Mouse (Mus musculus) heart, embryonic 12.5 days (tissue): ENCODE results near the gene Nobox. TPM values are rescaled to one million over a fixed set of nuclear protein-coding genes. Genes with fewer than 3 reads are reported as not detected.

ENCODE experiments used
- ATAC-seq: fragments of 200-750 bp; cut with Nextera tagmentation; 2 replicates; pipeline ENCODE4 v1.8.0; 2017; ENCODE audit warnings: moderate TSS enrichment, moderate library complexity; ENCODE audit not compliant: insufficient number of reproducible peaks, low FRiP score
- H3K27ac ChIP-seq: fragments of 300-500 bp; sonication (generic); 2 replicates; pipeline ENCODE4 v1.5.1; 2016; ENCODE audit warnings: mild to moderate bottlenecking, moderate library complexity; ENCODE audit not compliant: poor library complexity, severe bottlenecking
- H3K27me3 ChIP-seq: fragments of 300-500 bp; sonication (generic); replicated peaks from 2 replicates; pipeline ENCODE4 v1.6.1; 2016; ENCODE audit warnings: mild to moderate bottlenecking, moderate library complexity
- H3K36me3 ChIP-seq: fragments of 300-500 bp; sonication (generic); 2 replicates; pipeline ENCODE4 v1.6.1; 2016; ENCODE audit warnings: mild to moderate bottlenecking, moderate library complexity
- H3K4me1 ChIP-seq: fragments of 300-500 bp; sonication (generic); replicated peaks from 2 replicates; pipeline ENCODE4 v1.6.1; 2016; ENCODE audit warnings: mild to moderate bottlenecking
- H3K4me2 ChIP-seq: fragments of 300-500 bp; sonication (generic); 2 replicates; pipeline ENCODE4 v1.6.1; 2016; ENCODE audit warnings: mild to moderate bottlenecking, moderate library complexity
- H3K4me3 ChIP-seq: fragments of 300-500 bp; sonication (generic); 2 replicates; pipeline ENCODE4 v1.5.1; 2016; ENCODE audit warnings: mild to moderate bottlenecking
- H3K9ac ChIP-seq: fragments of 300-500 bp; sonication (generic); 2 replicates; pipeline ENCODE4 v1.6.1; 2016; ENCODE audit warnings: mild to moderate bottlenecking, moderate library complexity
- H3K9me3 ChIP-seq: fragments of 300-500 bp; sonication (generic); replicated peaks from 2 replicates; pipeline ENCODE4 v1.6.1; 2016; ENCODE audit warnings: mild to moderate bottlenecking, moderate library complexity
- WGBS: fragments of 180-500 bp; shearing (Covaris S2); methylation state at CpG from one replicate; pipeline ENCODE4 v1.1.7; 2016; 5-methylcytosine and 5-hydroxymethylcytosine counted together
- polyA plus RNA-seq: library from polyadenylated mRNA; unstranded; fragments of >200 nt; fragmentation: Nextera tagmentation; extraction: Ambion mirVana; gene quantifications from 2 replicates; pipeline ENCODE4 v1.2.1, GENCODE M21; 2016

Nobox gene
- not detected in 2 replicates for polyA plus RNA-seq

GRCm38 (mm10) chr6:43309454-43309853 is at the start of gene Nobox:
TSS of gene Nobox (minus strand) at chr6:43309554.
- Histone ChIP-seq H3K4me2 (no peak within 1 kb of the TSS), H3K36me3 (no peaks in the 10 kb centered on the region), H3K9ac (no peak within 1 kb of the TSS), H3K4me1 (no peaks in the 10 kb centered on the region), H3K27ac (no peak within 1 kb of the TSS), H3K27me3 (no peaks in the 10 kb centered on the region), H3K9me3 (no peaks in the 10 kb centered on the region), H3K4me3 (no peak within 1 kb of the TSS)
- no peak; the same call in 1 of the 2 replicates for ATAC-seq
- WGBS = 53% methylated on average over 16 of the region's 16 CpGs

GRCm38 (mm10) chr6:43354562-43355241 is 45.3 kb upstream of the Nobox start:
- Histone ChIP-seq H3K9ac (no peak overlapping the region), H3K4me3 (no peak overlapping the region), H3K36me3 (no peaks in the 10 kb centered on the region), H3K9me3 (no peaks in the 10 kb centered on the region), H3K27me3 (no peaks in the 10 kb centered on the region), H3K27ac (no peak overlapping the region), H3K4me2 (peak overlapping the region; percentile 32), H3K4me1 (peaks cover 7% of the 10 kb centered on the region; the same call in 1 of the 2 replicates)
- ATAC-seq = no peak
- WGBS = 41% methylated on average over 9 of the region's 9 CpGs

DNA sequence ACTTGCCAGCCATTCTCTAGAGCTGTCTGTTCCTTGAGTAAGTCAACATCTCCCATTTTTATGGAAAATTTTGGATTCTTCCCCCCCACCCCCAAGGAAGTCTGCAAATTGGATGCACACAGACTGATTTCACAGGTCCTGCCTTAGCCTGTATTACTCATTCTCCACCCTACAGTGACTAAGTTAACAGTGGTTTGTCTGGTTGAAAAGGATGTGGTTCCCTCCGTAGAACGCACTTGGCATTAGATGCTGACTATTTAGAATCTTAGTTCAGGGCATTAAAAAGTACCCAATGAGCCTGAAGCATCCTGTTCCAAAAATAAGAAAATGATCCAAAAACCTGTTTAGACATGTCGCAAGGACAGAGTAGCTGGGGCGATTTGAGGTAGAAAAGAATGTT is 44.1 kb upstream of the Nobox start:
- no peak for ATAC-seq
- 94% methylated on average over 4 of the region's 4 CpGs for WGBS
- Histone ChIP-seq H3K4me2 (no peak overlapping the region), H3K27ac (no peak overlapping the region), H3K9ac (no peak overlapping the region), H3K9me3 (no peaks in the 10 kb centered on the region), H3K4me1 (peaks cover 7% of the 10 kb centered on the region; the same call in 1 of the 2 replicates), H3K36me3 (no peaks in the 10 kb centered on the region), H3K27me3 (no peaks in the 10 kb centered on the region), H3K4me3 (no peak overlapping the region)

DNA sequence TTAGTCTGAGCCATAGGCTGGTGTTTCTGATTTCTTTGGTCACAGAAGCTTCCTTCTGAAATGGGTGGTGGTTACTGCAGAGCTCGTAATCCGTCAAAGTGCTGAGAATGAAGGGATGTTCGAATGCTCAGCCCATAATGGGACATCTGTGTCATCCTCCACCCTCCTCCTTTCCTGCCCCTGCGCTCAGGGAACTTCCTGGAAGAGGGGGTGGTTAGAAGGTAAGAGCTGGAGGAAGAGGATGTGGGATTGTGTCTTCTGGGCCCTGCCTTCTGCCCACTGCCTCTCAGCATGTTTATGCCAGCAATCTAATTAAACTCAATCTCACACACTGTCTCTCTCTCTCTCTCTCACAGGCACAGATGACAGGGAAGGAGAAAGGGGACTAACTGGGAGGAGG is 39.7 kb upstream of the Nobox start:
- 66% methylated on average over 4 of the region's 4 CpGs for WGBS
- Histone ChIP-seq H3K27ac (no peak overlapping the region), H3K9ac (no peak overlapping the region), H3K27me3 (no peaks in the 10 kb centered on the region), H3K4me3 (no peak overlapping the region), H3K4me2 (no peak overlapping the region), H3K36me3 (no peaks in the 10 kb centered on the region), H3K9me3 (no peaks in the 10 kb centered on the region), H3K4me1 (no peaks in the 10 kb centered on the region)
- no peak for ATAC-seq

DNA sequence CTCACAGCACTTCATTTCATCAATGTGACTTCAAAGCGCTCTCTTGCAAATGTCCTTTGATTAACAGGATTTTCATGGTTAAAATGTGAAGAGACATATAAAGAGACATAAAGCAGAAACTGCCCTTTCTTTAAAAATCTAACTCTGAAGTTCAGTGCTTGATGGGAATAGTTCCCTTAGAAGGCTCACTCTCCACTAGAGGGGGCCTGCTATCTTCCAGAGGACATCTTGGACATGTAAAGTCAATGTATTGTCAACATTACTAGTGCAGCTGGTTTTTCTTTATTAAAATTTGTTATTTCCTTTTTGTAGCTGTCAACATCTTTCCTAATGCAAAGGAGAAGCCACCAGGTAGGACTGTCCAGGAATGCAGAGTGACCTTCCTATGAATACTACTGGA is 38.3 kb upstream of the Nobox start:
- Histone ChIP-seq H3K27me3 (no peaks in the 10 kb centered on the region), H3K9ac (no peak overlapping the region), H3K4me1 (no peaks in the 10 kb centered on the region), H3K4me3 (no peak overlapping the region), H3K9me3 (no peaks in the 10 kb centered on the region), H3K27ac (no peak overlapping the region), H3K4me2 (no peak overlapping the region), H3K36me3 (no peaks in the 10 kb centered on the region)
- no peak for ATAC-seq
- 78% methylated on average over 1 of the region's 1 CpGs for WGBS

DNA sequence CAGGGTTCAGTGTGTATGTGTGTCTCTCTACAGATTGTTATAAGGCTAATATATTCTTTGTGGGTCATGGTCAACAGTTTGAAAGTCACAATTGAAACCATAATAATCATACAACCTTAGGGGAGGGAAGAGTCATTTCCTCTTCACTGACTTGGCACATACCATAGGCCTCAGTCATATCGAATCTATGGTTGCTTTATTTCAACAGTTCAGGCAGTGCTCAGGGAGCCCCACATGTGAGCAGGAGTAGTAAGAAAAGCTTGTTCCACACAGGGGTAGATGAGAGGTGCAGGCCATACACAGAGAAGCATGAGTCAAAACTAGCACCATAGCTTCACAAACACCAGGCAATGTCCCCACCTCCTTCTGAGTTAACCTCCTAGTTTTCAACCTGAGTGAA is 33.7 kb upstream of the Nobox start:
- no peak for ATAC-seq

DNA sequence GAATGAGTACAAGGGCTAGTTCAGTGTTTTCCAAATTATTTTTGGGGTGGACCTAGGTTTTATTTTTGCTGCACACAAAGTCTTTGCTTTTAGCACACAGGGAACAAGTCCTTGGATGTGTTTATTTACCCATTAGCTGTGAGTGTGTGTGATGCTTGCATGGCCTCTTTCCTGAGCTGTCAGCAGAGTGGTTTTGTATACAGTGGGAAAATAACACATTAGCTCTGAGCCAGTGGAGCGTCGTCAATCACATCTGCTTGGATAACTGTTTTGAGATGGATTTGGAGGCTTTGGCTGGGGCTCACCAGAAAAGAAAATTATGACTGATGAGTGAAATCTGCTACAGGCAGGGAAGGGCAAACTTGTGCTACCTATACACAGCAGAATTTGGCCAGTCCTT is 33.0 kb upstream of the Nobox start:
- Histone ChIP-seq H3K9ac (no peak overlapping the region), H3K36me3 (no peaks in the 10 kb centered on the region), H3K27ac (no peak overlapping the region), H3K27me3 (no peaks in the 10 kb centered on the region), H3K9me3 (no peaks in the 10 kb centered on the region), H3K4me2 (no peak overlapping the region), H3K4me1 (peaks cover 3% of the 10 kb centered on the region; the same call in 1 of the 2 replicates), H3K4me3 (no peak overlapping the region)
- ATAC-seq = no peak
- WGBS = 52% methylated on average over 2 of the region's 2 CpGs

More for the DNA sequence above, 33.7 kb upstream of the Nobox start:
- no peaks in the 10 kb centered on the region for H3K4me1 ChIP-seq
- WGBS = 59% methylated on average over 1 of the region's 1 CpGs
- no peaks in the 10 kb centered on the region for H3K36me3 ChIP-seq
- no peaks in the 10 kb centered on the region for H3K27me3 ChIP-seq
- no peak overlapping the region for H3K9ac ChIP-seq
- no peaks in the 10 kb centered on the region for H3K9me3 ChIP-seq
- no peak overlapping the region for H3K4me3 ChIP-seq
- H3K27ac ChIP-seq = no peak overlapping the region
- H3K4me2 ChIP-seq = no peak overlapping the region

DNA sequence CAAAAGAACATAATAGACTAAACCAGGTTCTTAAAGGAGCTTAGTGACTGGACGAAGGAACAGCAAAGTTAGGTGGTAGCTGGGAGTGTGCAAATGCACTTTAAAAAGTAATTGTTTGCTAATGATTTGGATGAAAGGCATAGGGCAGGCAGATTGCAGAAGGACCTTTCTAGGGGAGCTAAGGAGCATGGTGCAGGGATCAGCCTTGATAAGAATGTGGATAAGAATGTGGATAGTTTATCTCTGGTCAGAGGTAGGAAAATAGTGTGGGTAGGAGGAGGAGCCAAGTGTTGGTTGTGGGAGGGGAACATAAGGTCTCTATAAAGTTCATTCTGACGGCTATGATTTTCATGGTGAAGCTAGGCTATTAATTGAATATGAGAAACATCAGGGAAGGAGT is 29.4 kb upstream of the Nobox start:
- no peak for ATAC-seq
- H3K36me3 ChIP-seq = no peaks in the 10 kb centered on the region
- H3K27me3 ChIP-seq = no peaks in the 10 kb centered on the region
- H3K27ac ChIP-seq = no peak overlapping the region
- WGBS = 52% methylated on average over 2 of the region's 2 CpGs
- H3K4me1 ChIP-seq = peaks cover 8% of the 10 kb centered on the region; the same call in 1 of the 2 replicates
- H3K4me3 ChIP-seq = no peak overlapping the region
- H3K4me2 ChIP-seq = no peak overlapping the region
- no peak overlapping the region for H3K9ac ChIP-seq
- H3K9me3 ChIP-seq = no peaks in the 10 kb centered on the region

- Histone ChIP-seq H3K4me2 (no peak overlapping the region), H3K4me1 (peaks cover 8% of the 10 kb centered on the region; the same call in 1 of the 2 replicates), H3K4me3 (no peak overlapping the region), H3K9ac (no peak overlapping the region), H3K27ac (no peak overlapping the region), H3K9me3 (no peaks in the 10 kb centered on the region), H3K36me3 (no peaks in the 10 kb centered on the region), H3K27me3 (no peaks in the 10 kb centered on the region)
- WGBS = 35% methylated on average over 10 of the region's 10 CpGs
- ATAC-seq = no peak
Observed at GRCm38 (mm10) chr6:43337491-43337961, 28.2 kb upstream of the Nobox start.

GRCm38 (mm10) chr6:43335619-43336234 is 26.4 kb upstream of the Nobox start:
- WGBS = 77% methylated on average over 3 of the region's 3 CpGs
- H3K4me2 ChIP-seq = no peak overlapping the region
- no peak overlapping the region for H3K27ac ChIP-seq
- no peaks in the 10 kb centered on the region for H3K9me3 ChIP-seq
- no peak overlapping the region for H3K9ac ChIP-seq
- H3K4me1 ChIP-seq = peaks cover 8% of the 10 kb centered on the region; the same call in 1 of the 2 replicates
- no peaks in the 10 kb centered on the region for H3K27me3 ChIP-seq
- no peak for ATAC-seq
- no peaks in the 10 kb centered on the region for H3K36me3 ChIP-seq
- H3K4me3 ChIP-seq = no peak overlapping the region

GRCm38 (mm10) chr6:43333479-43333878 is 24.1 kb upstream of the Nobox start:
- Histone ChIP-seq H3K36me3 (no peaks in the 10 kb centered on the region), H3K9me3 (no peaks in the 10 kb centered on the region), H3K4me2 (no peak overlapping the region), H3K4me3 (no peak overlapping the region), H3K27ac (no peak overlapping the region), H3K27me3 (no peaks in the 10 kb centered on the region), H3K4me1 (peaks cover 8% of the 10 kb centered on the region; the same call in 1 of the 2 replicates), H3K9ac (no peak overlapping the region)
- ATAC-seq = no peak
- WGBS = 60% methylated on average over 4 of the region's 4 CpGs
